Mouse (Mus musculus): ENCODE measurements around the gene P3h4.

GRCm38 (mm10) chr11:100421537-100421936 lies 6.9 kb upstream of the P3h4 start:
- TF ChIP-seq CTCF (IDR thresholded peaks at IDR 0.05) (no peak), EP300 (IDR thresholded peaks at IDR 0.05; ENCODE audit: insufficient read depth, low read depth, low read length) (no peak)

Data from heart, adult 2 months (tissue).